Mouse (Mus musculus): Measurements from ENCODE around the gene Zfp629. TPM values are rescaled to one million over a fixed set of nuclear protein-coding genes. Genes with fewer than 3 reads are reported as not detected.

Gene Zfp629
- 5.9 TPM for polyA plus RNA-seq (2014; fragmentation: Illumina TruSeq; extraction: RNeasy Lipid Tissue Mini Kit (QIAGEN cat#74804); ENCODE audit: insufficient read depth, low read depth, low replicate concordance)

GRCm38 (mm10) chr7:127614891-127615843 is at the start of gene Zfp629:
TSS of gene Zfp629 (minus strand) at chr7:127615797.

GRCm38 (mm10) chr7:127588011-127588871 is 27.4 kb downstream of the Zfp629 start, which contains the start of the genes Ccdc189 and Rnf40:
TSS of gene Ccdc189 (minus strand) at chr7:127588595.
TSS of gene Rnf40 (plus strand) at chr7:127588767.

GRCm38 (mm10) chr7:127572895-127573471 is 42.6 kb downstream of the Zfp629 start, which contains the start of gene Phkg2:
TSS of gene Phkg2 (plus strand) at chr7:127573340.

GRCm38 (mm10) chr7:127561340-127561858 is 54.2 kb downstream of the Zfp629 start, which contains the start of gene Tmem265:
TSS of gene Tmem265 (plus strand) at chr7:127561390.

Other genes starting within 250 kb of the Zfp629 start
- gene Zfp747, start 239.7 kb downstream of the Zfp629 start, polyA plus RNA-seq (2014; fragmentation: Illumina TruSeq; extraction: RNeasy Lipid Tissue Mini Kit (QIAGEN cat#74804); ENCODE audit: insufficient read depth, low read depth, low replicate concordance) = 6.3 TPM
- gene 9130019O22Rik, start 228.6 kb downstream of the Zfp629 start, polyA plus RNA-seq (2014; fragmentation: Illumina TruSeq; extraction: RNeasy Lipid Tissue Mini Kit (QIAGEN cat#74804); ENCODE audit: insufficient read depth, low read depth, low replicate concordance) = 2.7 TPM
- 3.5 TPM for gene E430018J23Rik, start 222.2 kb downstream of the Zfp629 start, polyA plus RNA-seq (2014; fragmentation: Illumina TruSeq; extraction: RNeasy Lipid Tissue Mini Kit (QIAGEN cat#74804); ENCODE audit: insufficient read depth, low read depth, low replicate concordance)
- gene Zfp764, start 209.0 kb downstream of the Zfp629 start, polyA plus RNA-seq (2014; fragmentation: Illumina TruSeq; extraction: RNeasy Lipid Tissue Mini Kit (QIAGEN cat#74804); ENCODE audit: insufficient read depth, low read depth, low replicate concordance) = 7.3 TPM
- gene Zfp688, start 193.7 kb downstream of the Zfp629 start, polyA plus RNA-seq (2014; fragmentation: Illumina TruSeq; extraction: RNeasy Lipid Tissue Mini Kit (QIAGEN cat#74804); ENCODE audit: insufficient read depth, low read depth, low replicate concordance) = 11.8 TPM
- gene Zfp689, start 166.6 kb downstream of the Zfp629 start, polyA plus RNA-seq (2014; fragmentation: Illumina TruSeq; extraction: RNeasy Lipid Tissue Mini Kit (QIAGEN cat#74804); ENCODE audit: insufficient read depth, low read depth, low replicate concordance) = 1.7 TPM
- 32.8 TPM for gene Prr14, start 156.2 kb downstream of the Zfp629 start, polyA plus RNA-seq (2014; fragmentation: Illumina TruSeq; extraction: RNeasy Lipid Tissue Mini Kit (QIAGEN cat#74804); ENCODE audit: insufficient read depth, low read depth, low replicate concordance)
- gene Fbrs, start 136.6 kb downstream of the Zfp629 start, polyA plus RNA-seq (2014; fragmentation: Illumina TruSeq; extraction: RNeasy Lipid Tissue Mini Kit (QIAGEN cat#74804); ENCODE audit: insufficient read depth, low read depth, low replicate concordance) = 24.3 TPM
- gene Srcap, start 103.8 kb downstream of the Zfp629 start, polyA plus RNA-seq (2014; fragmentation: Illumina TruSeq; extraction: RNeasy Lipid Tissue Mini Kit (QIAGEN cat#74804); ENCODE audit: insufficient read depth, low read depth, low replicate concordance) = 1.8 TPM
- 11.9 TPM for gene Gm42715, start 96.2 kb downstream of the Zfp629 start, polyA plus RNA-seq (2014; fragmentation: Illumina TruSeq; extraction: RNeasy Lipid Tissue Mini Kit (QIAGEN cat#74804); ENCODE audit: insufficient read depth, low read depth, low replicate concordance)
- gene Tmem265, start 54.4 kb downstream of the Zfp629 start, polyA plus RNA-seq (2014; fragmentation: Illumina TruSeq; extraction: RNeasy Lipid Tissue Mini Kit (QIAGEN cat#74804); ENCODE audit: insufficient read depth, low read depth, low replicate concordance) = not detected
- 29.0 TPM for gene Phkg2, start 42.5 kb downstream of the Zfp629 start, polyA plus RNA-seq (2014; fragmentation: Illumina TruSeq; extraction: RNeasy Lipid Tissue Mini Kit (QIAGEN cat#74804); ENCODE audit: insufficient read depth, low read depth, low replicate concordance)
- gene Ccdc189, start 27.2 kb downstream of the Zfp629 start, polyA plus RNA-seq (2014; fragmentation: Illumina TruSeq; extraction: RNeasy Lipid Tissue Mini Kit (QIAGEN cat#74804); ENCODE audit: insufficient read depth, low read depth, low replicate concordance) = 20.2 TPM
- gene Rnf40, start 27.0 kb downstream of the Zfp629 start, polyA plus RNA-seq (2014; fragmentation: Illumina TruSeq; extraction: RNeasy Lipid Tissue Mini Kit (QIAGEN cat#74804); ENCODE audit: insufficient read depth, low read depth, low replicate concordance) = 24.5 TPM
- gene Bcl7c, start 93.1 kb upstream of the Zfp629 start, polyA plus RNA-seq (2014; fragmentation: Illumina TruSeq; extraction: RNeasy Lipid Tissue Mini Kit (QIAGEN cat#74804); ENCODE audit: insufficient read depth, low read depth, low replicate concordance) = 35.1 TPM
- gene Ctf1, start 96.9 kb upstream of the Zfp629 start, polyA plus RNA-seq (2014; fragmentation: Illumina TruSeq; extraction: RNeasy Lipid Tissue Mini Kit (QIAGEN cat#74804); ENCODE audit: insufficient read depth, low read depth, low replicate concordance) = 5.6 TPM
- gene Ctf2, start 116.4 kb upstream of the Zfp629 start, polyA plus RNA-seq (2014; fragmentation: Illumina TruSeq; extraction: RNeasy Lipid Tissue Mini Kit (QIAGEN cat#74804); ENCODE audit: insufficient read depth, low read depth, low replicate concordance) = not detected
- 5.9 TPM for gene Fbxl19, start 128.7 kb upstream of the Zfp629 start, polyA plus RNA-seq (2014; fragmentation: Illumina TruSeq; extraction: RNeasy Lipid Tissue Mini Kit (QIAGEN cat#74804); ENCODE audit: insufficient read depth, low read depth, low replicate concordance)
- gene Orai3, start 154.0 kb upstream of the Zfp629 start, polyA plus RNA-seq (2014; fragmentation: Illumina TruSeq; extraction: RNeasy Lipid Tissue Mini Kit (QIAGEN cat#74804); ENCODE audit: insufficient read depth, low read depth, low replicate concordance) = 36.1 TPM
- gene Setd1a, start 160.9 kb upstream of the Zfp629 start, polyA plus RNA-seq (2014; fragmentation: Illumina TruSeq; extraction: RNeasy Lipid Tissue Mini Kit (QIAGEN cat#74804); ENCODE audit: insufficient read depth, low read depth, low replicate concordance) = 6.3 TPM
- not detected for gene Gm49388, start 169.8 kb upstream of the Zfp629 start, polyA plus RNA-seq (2014; fragmentation: Illumina TruSeq; extraction: RNeasy Lipid Tissue Mini Kit (QIAGEN cat#74804); ENCODE audit: insufficient read depth, low read depth, low replicate concordance)
- 43.9 TPM for gene Hsd3b7, start 184.8 kb upstream of the Zfp629 start, polyA plus RNA-seq (2014; fragmentation: Illumina TruSeq; extraction: RNeasy Lipid Tissue Mini Kit (QIAGEN cat#74804); ENCODE audit: insufficient read depth, low read depth, low replicate concordance)
- gene Stx4a, start 208.5 kb upstream of the Zfp629 start, polyA plus RNA-seq (2014; fragmentation: Illumina TruSeq; extraction: RNeasy Lipid Tissue Mini Kit (QIAGEN cat#74804); ENCODE audit: insufficient read depth, low read depth, low replicate concordance) = 82.2 TPM
- gene Stx1b, start 208.8 kb upstream of the Zfp629 start, polyA plus RNA-seq (2014; fragmentation: Illumina TruSeq; extraction: RNeasy Lipid Tissue Mini Kit (QIAGEN cat#74804); ENCODE audit: insufficient read depth, low read depth, low replicate concordance) = 0.61 TPM

Measured in lung, adult 10 weeks (tissue).